Comparison of ENCODE assay signal across 9 mouse cellular contexts in the genomic region with DNA sequence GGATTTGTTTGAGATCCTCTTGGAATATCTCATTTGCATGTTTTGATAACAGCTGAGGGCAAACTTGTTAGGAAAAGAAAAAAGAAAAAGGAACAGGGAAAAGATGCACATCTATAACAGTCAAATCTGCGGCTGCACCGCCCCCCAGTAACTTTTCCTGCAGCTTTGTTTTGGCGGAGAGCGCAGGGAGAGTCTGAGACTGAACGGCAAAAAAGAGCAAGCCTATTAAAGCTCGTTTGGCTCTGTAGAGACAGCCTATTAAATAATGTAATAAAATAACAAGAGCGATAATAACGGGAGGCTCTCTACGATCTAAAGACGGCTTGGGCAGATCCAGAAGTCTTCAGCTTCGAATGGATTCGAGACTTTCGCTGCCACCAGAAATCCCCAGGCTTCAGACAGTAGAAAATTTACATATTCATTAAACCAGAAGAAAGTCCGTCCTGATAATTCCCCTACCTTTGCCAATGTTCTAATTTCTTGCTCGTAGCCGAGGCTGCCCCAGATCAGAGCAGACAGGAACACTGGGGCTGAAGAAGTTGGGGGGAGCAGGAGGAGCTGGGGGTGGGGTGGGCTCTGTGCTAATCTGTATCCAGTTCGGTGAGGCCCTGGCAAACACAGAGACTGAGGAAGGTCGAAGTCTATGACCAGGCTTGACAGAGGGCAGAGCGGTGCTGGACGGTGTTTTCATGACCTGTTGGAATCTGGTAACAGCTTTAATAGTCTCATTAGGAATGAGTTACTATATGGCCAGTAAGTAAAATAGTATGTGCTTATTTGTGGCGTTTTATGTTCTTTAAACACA. TPM values are rescaled to one million over a fixed set of nuclear protein-coding genes. Genes with fewer than 3 reads are reported as not detected.
DNase-seq lines count a peak whose midpoint lies in the region; ATAC-seq lines count a peak whose summit lies in the region.
"Had no signal": no experiment of that assay in that cellular context is flagged by ENCODE, and none has a peak within 500 bp of the region (broad histone marks: within the 10 kb centered on the region; RNA-seq: fewer than 3 reads in every experiment).

No protein-coding gene starts in this region.

- no peaks in the 10 kb centered on the region; the same call in 1 of the 2 replicates for H3K36me3 ChIP-seq in embryonic facial prominence, embryonic 12.5 days
- no peaks in the 10 kb centered on the region for H3K36me3 ChIP-seq in hindbrain, embryonic 14.5 days (replicated peaks; ENCODE audit: control insufficient read depth, insufficient read depth)
- H3K36me3 ChIP-seq in liver, embryonic 12.5 days: no peaks in the 10 kb centered on the region

- ATAC-seq in embryonic facial prominence, embryonic 12.5 days (ENCODE audit: insufficient number of reproducible peaks, insufficient read depth, low FRiP score, low TSS enrichment): no peak
- ATAC-seq in hindbrain, embryonic 14.5 days (ENCODE audit: low FRiP score): no peak
- ATAC-seq in liver, embryonic 12.5 days: no peak
- no peak for ATAC-seq in cerebellum, adult (ENCODE audit: insufficient number of reproducible peaks, low FRiP score, low TSS enrichment)

- peak overlapping the region; percentile 58 for H3K4me2 ChIP-seq in embryonic facial prominence, embryonic 12.5 days (replicated peaks)
- H3K4me2 ChIP-seq in hindbrain, embryonic 14.5 days (replicated peaks): peak overlapping the region; percentile 56
- H3K4me2 ChIP-seq in liver, embryonic 12.5 days: peak overlapping the region; percentile 68

- H3K4me1 ChIP-seq in embryonic facial prominence, embryonic 12.5 days: peaks cover 14% of the 10 kb centered on the region
- H3K4me1 ChIP-seq in hindbrain, embryonic 14.5 days (replicated peaks; ENCODE audit: control insufficient read depth, insufficient read depth, low read length): peaks cover 35% of the 10 kb centered on the region
- no peaks in the 10 kb centered on the region for H3K4me1 ChIP-seq in liver, embryonic 12.5 days

- H3K27ac ChIP-seq in embryonic facial prominence, embryonic 12.5 days: peak overlapping the region; percentile 100
- no peak overlapping the region for H3K27ac ChIP-seq in hindbrain, embryonic 14.5 days
- no peak overlapping the region for H3K27ac ChIP-seq in liver, embryonic 12.5 days
- H3K27ac ChIP-seq: macrophage had no signal

- H3K4me3 ChIP-seq in embryonic facial prominence, embryonic 12.5 days: peak overlapping the region; percentile 88
- peak overlapping the region; percentile 28 for H3K4me3 ChIP-seq in hindbrain, embryonic 14.5 days (replicated peaks; ENCODE audit: low read length)
- peak overlapping the region; percentile 42 for H3K4me3 ChIP-seq in liver, embryonic 12.5 days

- H3K9ac ChIP-seq in embryonic facial prominence, embryonic 12.5 days: peak overlapping the region; percentile 100
- H3K9ac ChIP-seq in hindbrain, embryonic 14.5 days: no peak overlapping the region; the same call in 1 of the 2 replicates
- no peak overlapping the region for H3K9ac ChIP-seq in liver, embryonic 12.5 days

- no peaks in the 10 kb centered on the region for H3K9me3 ChIP-seq in embryonic facial prominence, embryonic 12.5 days
- no peaks in the 10 kb centered on the region for H3K9me3 ChIP-seq in hindbrain, embryonic 14.5 days (ENCODE audit: control insufficient read depth, low read length)
- no peaks in the 10 kb centered on the region for H3K9me3 ChIP-seq in liver, embryonic 12.5 days (replicated peaks)

- H3K27me3 ChIP-seq in embryonic facial prominence, embryonic 12.5 days: peaks cover 3% of the 10 kb centered on the region; the same call in 1 of the 2 replicates
- peaks cover 77% of the 10 kb centered on the region for H3K27me3 ChIP-seq in hindbrain, embryonic 14.5 days (ENCODE audit: control insufficient read depth, insufficient read depth, low read length)
- H3K27me3 ChIP-seq in liver, embryonic 12.5 days (replicated peaks): peaks cover 72% of the 10 kb centered on the region

- peak; percentile 75 for DNase-seq in NIH3T3 (ENCODE audit: low read depth)
- DNase-seq in hindbrain, embryonic 14.5 days (ENCODE audit: low spot score): no peak
- peak; percentile 18 for DNase-seq in yolk sac, embryonic 10.5 days (ENCODE audit: low spot score)
- DNase-seq in ovary, postnatal 36 days (ENCODE audit: low spot score): no peak
- no peak for DNase-seq in cerebellum, postnatal 36 days

- WGBS in embryonic facial prominence, embryonic 12.5 days: under 1% methylated on average over 21 of the region's 21 CpGs
- under 1% methylated on average over 21 of the region's 21 CpGs for whole genome bisulfite sequencing in hindbrain, embryonic 14.5 days
- 1% methylated on average over 21 of the region's 21 CpGs for WGBS in liver, embryonic 12.5 days (ENCODE audit: insufficient replicate concordance)

RNA-seq across cellular contexts. Expression of a gene that starts 0.6 kb away (rescaled TPM):
- 180 and 186 TPM in 2 replicates for polyA plus RNA-seq in embryonic facial prominence, embryonic 12.5 days (2016; fragmentation: Nextera tagmentation; extraction: Ambion mirVana)
- 4.6 and 5.3 TPM in 2 replicates for polyA plus RNA-seq in hindbrain, embryonic 14.5 days (2014; fragmentation: Nextera tagmentation; extraction: Ambion mirVana)
- polyA plus RNA-seq in liver, embryonic 12.5 days (2016; fragmentation: Nextera tagmentation; extraction: Ambion mirVana): 0.62 and 1.2 TPM in 2 replicates

Comparison
In these comparisons a context has a peak if more than half of its experiments do, and no peak if none do; other contexts are left out.
1. DNase-seq: peak in NIH3T3 (single experiment) and yolk sac, embryonic 10.5 days (single experiment); none in hindbrain, embryonic 14.5 days (single experiment), ovary, postnatal 36 days (single experiment) and cerebellum, postnatal 36 days (0 of 2).
2. H3K4me3 ChIP-seq: peak in every context shown above with its lines; median percentile 88 in embryonic facial prominence, embryonic 12.5 days; 42 in liver, embryonic 12.5 days; 28 in hindbrain, embryonic 14.5 days.
3. RNA of a gene that starts 0.6 kb away (polyA plus RNA-seq): 180 to 186 TPM in embryonic facial prominence, embryonic 12.5 days; 4.6 to 5.3 TPM in hindbrain, embryonic 14.5 days and 0.62 to 1.2 TPM in liver, embryonic 12.5 days; every median in the first group is over 10 times any median in the second.
4. Peak in every context shown above with its lines, with median percentiles within 50 percentile points of each other: H3K4me2 ChIP-seq.